Mouse (Mus musculus) induced T-regulatory cell, adult 2 months (primary cell): ENCODE measurements around the gene Klhl22.

ENCODE experiments used
- DNase-seq: peaks from one replicate; pipeline ENCODE4 v3.0.0-alpha.2; 2012; ENCODE audit warnings: low read depth

The Klhl22 gene

DNA sequence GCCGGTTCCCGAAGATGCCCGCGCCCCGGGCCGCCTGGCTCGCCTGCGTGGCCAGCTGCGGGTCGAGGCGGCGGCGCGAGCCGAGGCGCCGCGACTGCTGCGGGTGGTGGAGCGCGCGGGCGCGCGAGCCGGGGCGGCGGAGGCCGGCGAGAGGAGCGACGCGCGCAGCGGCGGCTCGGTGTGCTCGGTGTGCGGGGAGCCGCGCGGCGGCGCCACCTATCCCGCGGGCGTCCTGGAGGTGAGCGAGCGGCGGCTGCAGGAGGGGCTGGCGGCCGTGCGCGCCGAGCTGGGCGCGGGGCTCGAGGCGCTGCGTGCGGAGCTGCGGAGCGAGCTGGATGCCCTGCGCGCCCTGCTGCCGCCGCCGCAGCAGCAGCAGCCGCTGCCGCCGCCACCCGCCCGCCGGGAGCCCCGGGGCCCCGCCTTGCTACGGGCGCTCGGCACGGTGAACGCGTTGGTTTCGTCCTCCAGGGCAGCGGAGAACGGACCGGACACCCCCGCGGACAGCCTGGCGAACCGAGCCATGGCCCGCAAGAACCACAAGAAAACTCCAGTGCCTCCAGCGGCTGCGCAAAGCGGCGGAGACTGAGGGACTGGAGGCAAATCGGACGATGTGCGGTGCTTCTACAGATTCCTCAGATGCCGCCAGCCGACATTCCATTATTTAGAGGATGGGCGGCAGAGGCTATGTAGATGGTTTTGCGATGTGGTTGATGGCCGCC, 74.4 kb downstream of the Klhl22 start:
- DNase-seq, result no peak

DNA sequence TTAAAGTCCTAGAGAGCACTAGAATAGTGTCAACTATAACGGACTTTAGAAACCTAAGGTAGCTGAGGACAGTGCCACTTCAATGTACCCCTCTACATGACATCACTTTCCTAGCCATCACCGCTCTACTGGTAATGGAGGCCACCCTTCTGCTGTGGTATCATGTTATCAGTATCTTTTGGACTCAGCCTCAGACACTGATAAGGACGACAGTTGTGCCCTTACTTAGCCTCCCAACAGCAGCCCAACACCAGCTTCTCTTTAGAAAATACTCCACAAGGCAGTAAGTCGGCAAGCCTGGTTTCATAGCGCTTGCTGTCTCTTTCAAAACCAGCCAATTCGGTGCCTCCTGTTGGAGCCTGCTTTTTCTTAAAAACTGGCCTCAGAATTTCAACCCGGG, 75.1 kb downstream of the Klhl22 start:
- no peak for DNase-seq

DNA sequence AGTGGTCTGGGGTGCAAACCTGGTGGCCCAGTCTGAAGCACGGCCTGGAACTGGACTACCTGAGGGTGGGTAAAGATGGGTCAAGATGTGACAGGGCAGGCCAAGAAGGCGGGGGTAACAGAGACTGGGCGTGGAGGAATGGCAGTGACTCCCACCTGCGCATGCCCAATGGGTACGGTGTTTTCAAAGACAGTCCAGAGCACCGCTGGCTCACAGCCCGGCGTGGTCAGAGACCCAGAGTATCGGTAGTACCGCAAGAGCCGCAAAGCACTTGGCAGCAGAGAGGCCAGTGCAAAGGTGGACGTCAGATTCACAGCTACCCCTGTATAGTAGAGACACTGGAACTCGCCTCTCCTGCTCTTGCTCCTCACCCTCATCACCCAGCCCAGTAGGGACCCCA, 76.1 kb downstream of the Klhl22 start:
- no peak for DNase-seq

DNA sequence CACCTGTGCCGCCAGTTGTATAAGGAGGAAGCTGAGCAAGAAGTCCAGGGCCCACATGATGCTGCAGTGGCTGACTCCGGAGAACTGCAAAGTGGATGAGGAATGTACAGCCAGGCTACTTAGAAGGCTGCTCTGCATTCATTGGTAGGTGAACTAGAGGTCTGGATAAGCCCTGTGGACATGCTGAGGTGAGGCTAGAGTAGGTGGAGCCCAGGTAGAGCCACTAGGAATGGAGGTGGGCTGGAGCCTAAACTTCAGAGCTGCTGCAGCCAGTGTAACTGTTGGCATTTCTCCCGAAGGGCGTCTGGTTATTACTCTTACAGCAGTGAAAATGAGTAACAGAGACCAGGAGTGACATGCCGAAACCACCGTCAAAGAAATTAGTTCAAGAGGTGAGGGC, 78.6 kb downstream of the Klhl22 start, which contains the start of gene Car15:
Gene Car15, minus strand, starts transcription at position 314 of the 400 bp plus-strand sequence.
- no peak for DNase-seq

DNA sequence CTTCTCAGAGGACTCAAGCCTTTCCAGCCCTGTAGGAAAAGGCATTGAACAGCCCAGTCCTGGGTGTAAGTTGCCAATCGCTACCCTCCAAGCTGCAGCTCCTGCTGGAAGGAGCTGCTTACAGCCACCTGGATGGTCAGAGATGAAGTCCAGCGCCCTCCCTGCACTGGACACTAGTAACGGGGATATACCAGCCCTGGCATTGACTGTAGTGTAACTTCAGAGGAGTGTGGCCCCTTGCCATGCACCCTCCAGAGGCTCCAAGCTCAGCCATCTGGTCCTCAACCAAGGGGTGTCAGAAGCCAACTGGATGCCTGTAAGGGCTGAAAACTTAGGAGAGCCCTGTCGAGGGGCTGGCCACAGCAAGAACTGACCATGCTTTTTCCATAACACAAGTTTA, 80.6 kb downstream of the Klhl22 start:
- no peak for DNase-seq

DNA sequence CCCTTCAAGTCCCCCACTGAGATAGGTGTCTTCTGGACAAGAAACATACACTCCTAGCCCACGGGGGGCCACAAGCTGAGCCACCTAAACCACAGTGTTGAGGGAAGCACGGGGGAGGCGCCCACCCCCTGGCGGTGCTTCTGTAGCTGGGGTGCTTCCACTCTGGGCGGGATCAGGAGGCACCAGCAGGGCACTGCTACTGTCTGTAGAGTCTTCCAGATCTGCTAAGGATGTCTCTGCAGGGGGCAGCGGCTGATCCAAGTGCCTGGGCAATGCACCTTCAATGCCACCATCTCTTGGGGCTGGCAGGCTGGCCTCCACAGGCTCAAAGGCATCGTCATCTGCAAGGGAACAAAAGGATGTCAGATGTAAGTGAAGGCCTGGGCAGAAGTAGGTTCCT, 83.0 kb downstream of the Klhl22 start:
- DNase-seq, result no peak
